Mouse (Mus musculus) brown adipose tissue, adult 24 weeks (tissue): ENCODE results near the gene Cpvl. TPM values are rescaled to one million over a fixed set of nuclear protein-coding genes. Genes with fewer than 3 reads are reported as not detected.

Experiments used
- H3K27ac ChIP-seq: fragments of 200-500 bp; replicated peaks from 2 replicates; pipeline ENCODE4 v1.5.1; 2012; ENCODE audit warnings: low read depth, mild to moderate bottlenecking, low read length
- H3K4me1 ChIP-seq: fragments of 200-500 bp; 2 replicates; pipeline ENCODE4 v1.6.1; 2012; ENCODE audit warnings: low read length, mixed read lengths; ENCODE audit not compliant: control insufficient read depth, insufficient read depth, insufficient read length
- H3K4me3 ChIP-seq: fragments of 200-500 bp; 2 replicates; pipeline ENCODE4 v1.5.1; 2012; ENCODE audit warnings: low read depth, mild to moderate bottlenecking, low read length, moderate library complexity; ENCODE audit not compliant: insufficient read depth
- polyA plus RNA-seq: library from polyadenylated mRNA; stranded (reverse); fragments of >200 nt; gene quantifications from 2 replicates; pipeline ENCODE4 v1.2.4, GENCODE M21; 2012; ENCODE audit not compliant: missing spikeins, insufficient read depth, insufficient read length

Gene Cpvl
- not detected in 2 replicates for polyA plus RNA-seq

- Histone ChIP-seq H3K4me1 (peaks cover under 1% of the 10 kb centered on the region; the same call in 1 of the 2 replicates), H3K27ac (no peak within 1 kb of the TSS), H3K4me3 (no peak within 1 kb of the TSS)
Measured at GRCm38 (mm10) chr6:53978571-53978970, at the start of gene Cpvl. TSS of gene Cpvl (minus strand) at chr6:53978671.

DNA sequence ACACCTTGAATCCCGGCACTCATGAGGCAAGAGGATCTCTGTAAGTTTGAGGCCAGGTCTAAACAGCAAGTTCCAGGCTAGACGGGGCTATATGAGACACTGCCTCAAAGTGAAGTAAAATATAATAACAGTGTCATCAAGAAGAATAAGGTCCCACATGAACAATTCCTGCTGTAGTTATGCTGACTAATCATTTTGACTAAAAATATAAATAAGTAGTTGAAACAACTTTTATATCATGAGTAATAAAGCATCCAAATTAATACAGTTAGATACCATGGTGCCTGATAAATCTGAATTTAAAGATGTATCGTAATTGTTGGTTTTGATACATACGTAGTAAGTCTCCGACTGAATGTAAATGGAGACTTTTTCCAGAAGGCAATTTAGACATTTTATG lies 45.4 kb upstream of the Cpvl start:
- no peak overlapping the region for H3K27ac ChIP-seq

DNA sequence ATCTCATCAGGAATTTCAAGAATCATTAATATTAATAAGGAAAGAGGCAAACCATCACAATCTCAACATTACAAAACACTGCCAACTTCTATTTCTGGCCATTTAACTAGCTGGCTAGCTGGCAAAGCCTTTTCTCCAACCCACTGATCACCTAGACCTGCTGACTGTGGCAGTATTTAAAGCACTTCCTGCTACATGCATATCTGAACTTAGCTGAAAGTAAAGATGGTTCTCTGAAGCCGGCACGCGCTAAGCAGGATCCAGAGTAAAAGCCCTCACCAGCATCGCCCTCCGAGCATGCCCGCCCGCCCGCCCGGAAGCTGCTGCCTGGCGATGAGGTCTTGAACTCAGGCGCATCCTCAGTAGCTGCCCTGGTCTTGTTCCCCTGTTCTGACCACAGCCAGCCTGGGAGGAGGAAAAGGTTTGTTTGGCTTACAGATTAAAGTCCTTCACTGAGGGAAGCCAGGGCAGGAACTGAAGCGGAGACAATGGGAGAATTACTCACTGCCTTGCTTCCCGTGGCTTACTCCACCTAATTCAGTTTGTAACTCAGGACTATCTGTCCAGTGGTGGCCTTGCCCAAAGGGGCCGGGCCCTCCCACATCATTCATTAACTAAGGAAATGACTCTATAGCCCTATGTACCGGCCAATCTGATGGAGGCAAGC lies 42.8 kb upstream of the Cpvl start:
- 0 out of 2 replicates have a peak, but pooled peaks cover 5% of the 10 kb centered on the region for H3K4me1 ChIP-seq
- 0 out of 2 replicates have a peak overlapping the region, but pooled peaks have one; percentile 34 for H3K27ac ChIP-seq
- H3K4me3 ChIP-seq: no peak overlapping the region

More for the DNA sequence above, 45.4 kb upstream of the Cpvl start:
- Histone ChIP-seq H3K4me1 (0 out of 2 replicates have a peak, but pooled peaks cover 5% of the 10 kb centered on the region), H3K4me3 (no peak overlapping the region)

DNA sequence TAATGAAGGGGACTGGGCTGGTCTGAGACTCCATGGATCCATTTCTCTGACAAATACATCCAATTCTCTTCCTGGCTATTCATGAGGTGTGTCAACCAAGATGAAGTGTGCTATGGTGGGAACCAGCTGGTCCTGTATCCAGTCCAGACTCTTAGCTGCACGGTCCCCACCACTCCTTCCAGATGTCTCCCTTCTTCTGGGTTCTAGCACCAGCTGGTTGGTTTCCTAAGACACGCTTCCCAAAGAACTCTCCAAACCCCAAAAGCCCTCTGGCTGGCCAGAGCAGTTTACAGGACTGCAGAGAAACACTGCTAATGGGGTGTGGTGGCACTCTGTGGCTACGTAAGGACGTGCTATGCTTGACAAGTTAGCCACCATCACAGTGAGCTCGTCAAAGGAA lies 40.4 kb upstream of the Cpvl start:
- H3K4me1 ChIP-seq: 0 out of 2 replicates have a peak, but pooled peaks cover 5% of the 10 kb centered on the region
- no peak overlapping the region for H3K27ac ChIP-seq
- H3K4me3 ChIP-seq: no peak overlapping the region

DNA sequence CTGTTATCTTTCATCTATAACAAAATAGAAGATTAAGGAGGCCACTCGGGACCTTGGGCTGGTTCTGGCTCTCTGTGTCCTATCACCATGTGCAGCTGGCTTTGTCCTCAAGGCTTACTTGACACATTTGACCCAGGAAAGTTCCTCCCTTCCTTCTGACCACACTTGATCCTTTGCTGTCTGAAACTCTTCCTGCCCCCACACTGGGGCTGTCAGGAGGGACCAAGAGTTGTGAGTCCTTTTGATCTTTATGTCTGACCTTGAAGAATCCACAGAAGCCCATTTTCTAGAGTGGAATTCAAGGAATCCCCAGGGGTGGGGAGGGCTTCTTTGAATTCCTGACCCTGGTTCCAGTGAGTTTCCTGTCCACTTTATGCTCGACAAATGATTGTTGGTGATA lies 39.6 kb upstream of the Cpvl start:
- H3K4me3 ChIP-seq: no peak overlapping the region
- no peak overlapping the region for H3K27ac ChIP-seq
- H3K4me1 ChIP-seq: 0 out of 2 replicates have a peak, but pooled peaks cover 5% of the 10 kb centered on the region

GRCm38 (mm10) chr6:54012163-54012562 lies 33.7 kb upstream of the Cpvl start:
- Histone ChIP-seq H3K4me3 (no peak overlapping the region), H3K27ac (no peak overlapping the region), H3K4me1 (no peaks in the 10 kb centered on the region)

DNA sequence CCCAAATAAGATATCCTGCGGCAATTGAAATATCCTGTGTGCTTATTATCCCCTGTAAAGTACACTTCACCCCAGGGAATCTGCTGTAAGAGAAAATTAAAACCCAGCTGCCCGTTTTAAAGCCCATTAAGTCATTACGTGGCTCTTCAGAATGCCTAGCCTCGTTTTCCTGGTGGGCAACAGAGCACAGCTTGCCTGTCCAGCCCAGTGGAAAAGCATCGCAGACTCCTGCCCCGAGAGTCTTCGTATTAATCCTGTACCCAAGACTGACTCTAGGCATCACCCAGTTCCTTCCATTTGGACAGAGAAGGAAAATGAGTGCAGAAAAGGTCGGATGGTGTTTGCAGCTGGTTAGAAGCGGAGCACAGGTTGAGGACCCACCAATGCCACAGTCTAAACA lies 31.9 kb upstream of the Cpvl start:
- no peak overlapping the region for H3K27ac ChIP-seq
- H3K4me3 ChIP-seq: no peak overlapping the region
- no peaks in the 10 kb centered on the region for H3K4me1 ChIP-seq

DNA sequence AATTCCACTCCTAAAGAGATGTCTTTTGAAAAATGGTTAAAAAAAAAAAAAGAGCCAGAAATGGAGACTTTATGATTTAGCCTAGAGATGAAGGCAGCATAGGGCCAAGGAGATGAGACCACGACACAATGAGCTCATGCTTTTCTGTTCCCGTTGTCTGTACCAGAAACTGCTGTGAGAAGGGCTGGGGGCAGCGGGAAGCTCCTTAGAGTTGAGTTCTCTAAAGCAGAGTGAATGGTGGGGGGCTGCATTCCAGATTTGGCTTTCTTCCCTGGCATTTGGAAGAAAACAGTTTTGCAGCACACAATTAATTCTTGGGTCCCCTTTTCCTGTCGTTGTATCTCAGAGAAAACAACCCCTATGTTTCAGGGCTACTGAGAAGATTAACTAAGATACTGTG lies 30.8 kb upstream of the Cpvl start:
- no peak overlapping the region for H3K27ac ChIP-seq
- H3K4me1 ChIP-seq: no peaks in the 10 kb centered on the region
- no peak overlapping the region for H3K4me3 ChIP-seq

DNA sequence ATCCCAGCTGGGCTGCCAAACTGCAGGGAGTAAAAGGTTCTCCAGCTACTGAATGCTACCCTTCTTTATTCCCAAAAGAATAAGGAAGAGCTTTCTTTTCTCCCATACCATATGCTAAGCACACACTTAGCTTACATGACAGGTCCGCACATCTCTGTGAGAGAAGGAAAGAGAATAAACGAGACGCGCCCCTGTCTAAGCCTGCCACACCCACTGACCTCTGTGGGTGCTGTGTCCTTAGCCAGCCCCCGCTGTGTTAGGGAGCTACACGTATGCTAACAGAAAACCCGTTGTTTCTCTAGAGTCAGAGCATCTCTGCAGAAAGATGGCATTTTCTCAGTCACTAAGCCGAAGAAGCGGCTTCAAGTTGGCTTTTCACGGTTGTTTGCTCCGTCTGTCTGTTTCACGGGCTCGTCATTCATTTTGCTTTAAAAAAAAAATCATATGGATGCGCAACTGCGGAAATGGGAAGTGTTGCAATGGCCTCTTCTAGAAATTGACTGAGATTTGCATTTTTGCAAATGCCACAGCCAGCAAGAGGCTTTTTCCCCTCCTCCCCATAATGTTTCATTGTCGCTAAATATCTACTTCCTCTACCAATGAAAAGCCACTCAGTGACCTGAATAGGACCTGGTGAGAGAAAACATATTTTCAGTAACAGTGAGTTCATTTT lies 30.1 kb upstream of the Cpvl start:
- Histone ChIP-seq H3K27ac (no peak overlapping the region), H3K4me3 (0 out of 2 replicates have a peak overlapping the region, but pooled peaks have one; percentile 11), H3K4me1 (no peaks in the 10 kb centered on the region)

DNA sequence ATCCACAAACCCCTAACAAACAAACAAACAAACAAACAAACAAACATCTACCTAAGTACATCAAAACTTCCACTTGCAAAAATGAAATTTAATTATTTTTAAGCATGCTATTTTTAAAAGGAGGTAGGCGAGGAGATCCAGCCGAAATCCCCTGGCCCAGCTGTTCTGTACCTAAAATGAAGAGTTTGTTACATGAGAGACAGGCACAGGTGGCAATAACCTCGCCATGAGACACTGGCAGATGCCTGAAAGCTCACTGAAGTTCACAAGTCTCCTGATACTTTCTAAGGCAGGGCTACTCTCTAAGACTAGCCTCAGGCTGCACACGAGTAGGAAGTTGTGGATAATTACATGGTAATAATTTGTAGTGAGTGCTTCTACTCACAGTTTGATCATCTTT lies 26.8 kb upstream of the Cpvl start:
- no peaks in the 10 kb centered on the region for H3K4me1 ChIP-seq

GRCm38 (mm10) chr6:53996226-53996955 lies 17.9 kb upstream of the Cpvl start:
- H3K27ac ChIP-seq: 0 out of 2 replicates have a peak overlapping the region, but pooled peaks have one; percentile 43
- H3K4me3 ChIP-seq: no peak overlapping the region
- peaks cover 4% of the 10 kb centered on the region; the same call in 1 of the 2 replicates for H3K4me1 ChIP-seq

More for the DNA sequence above, 26.8 kb upstream of the Cpvl start:
- Histone ChIP-seq H3K27ac (no peak overlapping the region), H3K4me3 (no peak overlapping the region)

DNA sequence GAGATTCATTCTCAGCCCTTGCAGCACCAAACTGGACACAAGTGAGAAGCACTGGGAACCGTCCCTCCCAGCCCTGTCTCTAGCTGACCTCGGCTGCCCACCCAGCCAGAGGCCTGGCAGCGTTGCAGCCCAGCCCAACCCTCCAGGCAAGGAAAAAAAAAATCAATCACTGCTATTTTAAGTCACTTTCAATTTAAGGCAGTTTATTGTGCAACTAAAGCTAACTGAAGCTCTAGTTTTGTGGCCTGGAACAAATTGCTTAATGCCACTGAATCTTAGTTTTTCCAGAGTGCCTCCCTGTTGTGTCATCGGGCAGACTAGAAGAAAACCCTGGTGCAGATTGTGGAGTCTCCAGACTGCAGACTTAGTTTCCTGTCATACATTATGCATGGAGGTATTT lies 17.0 kb upstream of the Cpvl start:
- Histone ChIP-seq H3K4me3 (no peak overlapping the region), H3K27ac (no peak overlapping the region), H3K4me1 (peaks cover 4% of the 10 kb centered on the region; the same call in 1 of the 2 replicates)

DNA sequence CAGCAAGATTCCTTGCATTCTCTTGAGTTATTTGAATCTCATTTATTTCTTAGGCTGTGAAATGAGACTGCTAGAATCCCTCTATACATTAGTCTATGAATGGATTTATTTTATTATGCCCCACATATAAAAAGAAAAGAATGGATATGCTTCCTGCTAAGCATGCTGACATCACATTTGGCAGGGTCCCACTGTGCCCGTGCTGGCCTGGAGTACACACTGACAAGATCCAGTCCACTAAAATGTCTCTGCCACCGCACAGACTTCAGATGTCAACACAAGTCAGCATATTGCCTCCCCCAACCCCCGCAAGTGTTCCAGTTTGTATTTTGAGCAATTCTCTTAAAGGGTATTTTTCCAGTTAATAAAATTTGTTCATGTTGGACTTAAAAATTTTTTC lies 13.9 kb upstream of the Cpvl start:
- peaks cover 4% of the 10 kb centered on the region; the same call in 1 of the 2 replicates for H3K4me1 ChIP-seq
- H3K27ac ChIP-seq: no peak overlapping the region
- H3K4me3 ChIP-seq: no peak overlapping the region

DNA sequence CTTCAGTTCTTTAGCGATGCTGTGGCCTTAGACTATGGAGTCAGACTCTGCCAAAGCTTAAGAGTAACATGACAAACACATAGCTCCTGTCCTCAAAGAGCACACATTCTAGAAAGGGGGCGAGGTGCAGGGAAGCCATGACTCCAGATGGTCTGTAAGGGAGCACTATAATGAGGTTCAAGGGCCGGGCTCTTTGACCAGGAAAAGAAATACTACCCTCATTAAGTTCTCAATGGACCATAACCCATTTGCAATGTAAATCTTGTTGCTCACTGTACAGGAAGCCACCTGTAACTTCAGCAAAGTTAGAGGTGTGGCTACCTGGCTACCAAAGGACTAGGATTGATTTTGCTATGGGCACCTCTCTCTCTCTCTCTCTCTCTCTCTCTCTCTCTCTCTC lies 8.8 kb upstream of the Cpvl start:
- H3K4me1 ChIP-seq: no peaks in the 10 kb centered on the region
- no peak overlapping the region for H3K4me3 ChIP-seq
- no peak overlapping the region for H3K27ac ChIP-seq

DNA sequence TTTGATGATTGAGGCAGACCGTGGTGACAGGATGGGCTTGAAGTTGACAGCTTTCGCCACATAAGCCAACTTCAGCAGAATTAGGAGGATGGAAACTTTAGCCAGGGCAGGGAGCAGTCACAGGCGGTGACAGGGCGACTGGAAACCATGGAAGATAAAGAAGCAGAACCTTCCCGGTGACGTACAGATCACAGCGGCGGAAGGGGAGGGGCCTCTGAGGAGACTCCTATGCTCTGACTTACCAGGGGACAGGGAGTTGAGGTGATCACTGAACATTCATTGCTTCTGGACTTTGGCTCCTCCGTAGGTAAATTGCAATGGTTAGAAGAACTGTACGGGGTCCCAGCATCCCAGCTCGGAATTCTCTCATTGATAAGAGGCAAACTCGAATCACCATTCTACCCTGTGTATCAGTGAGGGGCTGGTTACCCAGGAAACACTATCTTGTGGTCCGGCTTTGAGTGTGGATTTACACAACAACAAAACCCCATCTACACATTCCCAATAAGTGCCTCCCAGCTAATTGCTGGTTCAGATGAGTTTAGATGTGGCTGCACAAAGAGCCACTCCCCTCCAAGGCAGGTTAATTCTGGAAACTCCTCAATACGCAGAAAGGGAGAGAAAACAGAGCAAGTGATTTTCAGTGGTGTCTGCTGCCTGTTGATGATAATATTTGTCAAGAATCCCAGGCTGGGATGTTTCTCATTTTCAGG lies 8.0 kb upstream of the Cpvl start:
- no peak overlapping the region for H3K4me3 ChIP-seq

More for the DNA sequence above, 8.0 kb upstream of the Cpvl start:
- Histone ChIP-seq H3K4me1 (no peaks in the 10 kb centered on the region), H3K27ac (no peak overlapping the region)
